In genomic region chr9:120058730-120059129, GRCm38 (mm10) we compare ENCODE assay signal across 28 mouse cellular contexts. TPM values are rescaled to one million over a fixed set of nuclear protein-coding genes. Genes with fewer than 3 reads are reported as not detected.
DNase-seq lines count a peak whose midpoint lies in the region; ATAC-seq and TF ChIP-seq lines count a peak whose summit lies in the region.
"Had no signal": no experiment of that assay in that cellular context is flagged by ENCODE, and none has a peak within 500 bp of the region (broad histone marks: within the 10 kb centered on the region; RNA-seq: fewer than 3 reads in every experiment).

No protein-coding gene starts in this region.

- H3K4me1 ChIP-seq in bone marrow macrophage, adult 2 months (ENCODE audit: control insufficient read depth, insufficient read depth, low read length), result peaks cover 50% of the 10 kb centered on the region
- H3K4me1 ChIP-seq: forebrain, embryonic 13.5 days had no signal

- no peak for TF ChIP-seq CTCF in bone marrow macrophage, adult 2 months (IDR thresholded peaks at IDR 0.05; ENCODE audit: low read depth, low read length)

- no peak for TF ChIP-seq POLR2A in bone marrow macrophage, adult 2 months (IDR thresholded peaks at IDR 0.05; ENCODE audit: borderline replicate concordance, low read depth, low read length)

- H3K4me3 ChIP-seq in bone marrow macrophage, adult 2 months (ENCODE audit: insufficient read depth, low read length), result no peak overlapping the region
- H3K4me3 ChIP-seq: forebrain, embryonic 13.5 days; hindbrain, embryonic 10.5 days; left cerebral cortex, adult 2 months; stomach, embryonic 15.5 days had no signal

- DNase-seq in lung, adult 18-20 months, result peak; percentile 32 to 35
- no peak for DNase-seq in lung, postnatal 10 days
- peak; percentile 61 to 67 for DNase-seq in monocyte, adult 2 months (ENCODE audit: low read depth in 1 of 2, low spot score in 2 of 2)
- DNase-seq in c-Kit-positive CD71-positive TER-119-positive erythroid progenitor cells, embryonic 14.5 days (ENCODE audit: low spot score), result no peak
- DNase-seq in right cerebral cortex, adult 18-20 months, result no peak
- no peak for DNase-seq in spleen, adult 18-20 months
- DNase-seq: adrenal gland, postnatal 14 days; cerebellum, adult 8-10 months; gastrocnemius, postnatal 14 days; kidney, adult 11 months; kidney, postnatal 10 days; left cerebral cortex, postnatal 4 days; thymus, adult 18-20 months; thymus, postnatal 4 days had no signal

- ATAC-seq in hematopoietic stem cell, adult 5-6 weeks (replicated peaks in 1 of 2; ENCODE audit: insufficient read depth in 1 of 2, low FRiP score in 2 of 2, low TSS enrichment in 1 of 2, low read depth in 1 of 2, poor library complexity in 2 of 2, severe bottlenecking in 2 of 2), result peak; percentile 47 to 50; a peak in 2 of 4 replicates
- ATAC-seq: activated CD4-positive, CD25-positive, alpha-beta regulatory T cell, adult 4 months; CD4-positive, CD25-positive, alpha-beta regulatory T cell, adult 4 months; forebrain, embryonic 13.5 days; hindbrain, postnatal 0 days had no signal

- H3K27ac ChIP-seq in bone marrow macrophage, adult 2 months (ENCODE audit: insufficient read depth, low read depth, low read length), result peak overlapping the region; percentile 49
- H3K27ac ChIP-seq: forebrain, embryonic 13.5 days; hindbrain, embryonic 10.5 days; hindbrain, postnatal 0 days; left cerebral cortex, adult 2 months; stomach, embryonic 15.5 days had no signal

RNA-seq across cellular contexts. Expression of gene Cx3cr1, which starts 10.9 kb away (rescaled TPM):
- polyA plus RNA-seq in bone marrow macrophage, adult 2 months (2012; ENCODE audit: insufficient read depth, insufficient read length, missing spikeins), result 59.9 and 65.4 TPM in 2 replicates
- total RNA-seq in hematopoietic stem cell, adult 5-6 weeks (2017), result 3.4 and 4.9 TPM in 2 replicates

RNA-seq across cellular contexts. Expression of gene Ccr8, which starts 33.2 kb away (rescaled TPM):
- polyA plus RNA-seq in bone marrow macrophage, adult 2 months (2012; ENCODE audit: insufficient read depth, insufficient read length, missing spikeins), result not detected in 2 replicates
- total RNA-seq in hematopoietic stem cell, adult 5-6 weeks (2017), result 0.89 TPM in 1 of 2 replicates, not detected in the other
- total RNA-seq: adrenal gland, postnatal 14 days; gastrocnemius, postnatal 14 days; hindbrain, postnatal 0 days; layer of hippocampus, adult 8-10 months; left cerebral cortex, adult 2 months; left cerebral cortex, postnatal 4 days; midbrain, postnatal 0 days had no signal
- polyA plus RNA-seq: embryonic facial prominence, embryonic 11.5 days; forebrain, embryonic 13.5 days; hindbrain, embryonic 10.5 days; hindbrain, postnatal 0 days; liver, embryonic 11.5 days; midbrain, postnatal 0 days; neural tube, embryonic 11.5 days had no signal

RNA-seq across cellular contexts. Expression of gene Xirp1, which starts 35.3 kb away (rescaled TPM):
- not detected in 2 replicates for polyA plus RNA-seq in bone marrow macrophage, adult 2 months (2012; ENCODE audit: insufficient read depth, insufficient read length, missing spikeins)
- not detected in 2 replicates for total RNA-seq in hematopoietic stem cell, adult 5-6 weeks (2017)
- polyA plus RNA-seq: activated CD4-positive, CD25-positive, alpha-beta regulatory T cell, adult 4 months; CD4-positive, CD25-positive, alpha-beta regulatory T cell, adult 4 months; forebrain, embryonic 13.5 days; midbrain, postnatal 0 days had no signal

RNA-seq across cellular contexts. Expression of gene Slc25a38, which starts 51.4 kb away (rescaled TPM):
- 18.5 and 18.7 TPM in 2 replicates for polyA plus RNA-seq in bone marrow macrophage, adult 2 months (2012; ENCODE audit: insufficient read depth, insufficient read length, missing spikeins)
- 15.3 and 20.5 TPM in 2 replicates for total RNA-seq in hematopoietic stem cell, adult 5-6 weeks (2017)

Comparison
In these comparisons a context has a peak if more than half of its experiments do, and no peak if none do; other contexts are left out.
1. DNase-seq: peak in lung, adult 18-20 months (2 of 2) and monocyte, adult 2 months (2 of 2); none in lung, postnatal 10 days (single experiment), c-Kit-positive CD71-positive TER-119-positive erythroid progenitor cells, embryonic 14.5 days (single experiment), right cerebral cortex, adult 18-20 months (single experiment) and spleen, adult 18-20 months (0 of 2).